Mouse (Mus musculus) G1E (cell line): ENCODE measurements at regions not wholly inside any gene's neighbourhood (a gene's known extent, or its start where the extent isn't known, plus 50 kb on each side); places are given as distances from the start of the nearest gene placed in this dataset.
"Not testable (repeated sequence)": the region's sequence is repeated elsewhere in the genome, so short reads cannot be mapped to it uniquely, and the experiment has no call there.

Experiments used
- CTCF ChIP-seq: IDR thresholded peaks from 2 replicates; pipeline ENCODE4 v1.5.1; 2012; ENCODE audit warnings: low read depth, low read length, inconsistent platforms, mixed read lengths
- POLR2AphosphoS5 ChIP-seq: IDR thresholded peaks from 2 replicates; pipeline ENCODE4 v1.6.1; 2012; ENCODE audit warnings: low read depth, low read length, inconsistent platforms; ENCODE audit not compliant: insufficient replicate concordance

GRCm38 (mm10) chr14:53416955-53417354 is 836.9 kb downstream of the Dad1 start:
- TF ChIP-seq POLR2AphosphoS5, CTCF: not testable (repeated sequence)
